Mouse (Mus musculus) left cerebral cortex, postnatal 14 days (tissue): ENCODE measurements around the gene Traf1. TPM values are rescaled to one million over a fixed set of nuclear protein-coding genes. Genes with fewer than 3 reads are reported as not detected.

Experiments
- DNase-seq, 2 experiments: peaks; one replicate each; pipeline ENCODE4 v3.0.0; 2021 to 2022; ENCODE audit warnings: low spot score in 2 of 2, mixed read lengths in 1 of 2
- intact Hi-C: fragments of 180-260 bp; cut with DNase I; formaldehyde crosslinking; loops from one replicate; pipeline ENCODE4 v1.15.1; 2025
- total RNA-seq, 2 experiments: library from RNA; stranded (reverse); gene quantifications; 2 replicates each; pipeline ENCODE4 v1.2.3; 2021

The Traf1 gene
- total RNA-seq, 2 experiments from 2014 or later: 0.59 to 0.78 TPM

- peak in 1 of 2 experiments; percentile 58 for DNase-seq
- intact Hi-C loops: no loop called here
Measured at GRCm38 (mm10) chr2:34970092-34970750, 8.6 kb upstream of the Traf1 start.

GRCm38 (mm10) chr2:34969166-34969565 is 7.6 kb upstream of the Traf1 start:
- intact Hi-C loops: no loop called here
- DNase-seq: no peak

- DNase-seq: no peak
- intact Hi-C loops: no loop called here
Measured at GRCm38 (mm10) chr2:34966243-34966934, 4.8 kb upstream of the Traf1 start.

- intact Hi-C loops: no loop called here
- DNase-seq: no peak
Measured at GRCm38 (mm10) chr2:34965806-34966205, 4.2 kb upstream of the Traf1 start.

- intact Hi-C loops: no loop called here
- DNase-seq: no peak
Measured at GRCm38 (mm10) chr2:34965293-34965692, 3.7 kb upstream of the Traf1 start.

- intact Hi-C loops: no loop called here
- no peak for DNase-seq
Measured at GRCm38 (mm10) chr2:34964651-34965050, 3.1 kb upstream of the Traf1 start.

GRCm38 (mm10) chr2:34964230-34964629 is 2.7 kb upstream of the Traf1 start:
- no peak for DNase-seq
- intact Hi-C loops: no loop called here

- intact Hi-C loops: no loop called here
Measured at GRCm38 (mm10) chr2:34963371-34963956, 1.9 kb upstream of the Traf1 start.

GRCm38 (mm10) chr2:34962893-34963292 is 1.3 kb upstream of the Traf1 start:
- no peak for DNase-seq
- intact Hi-C loops: no loop called here

More at GRCm38 (mm10) chr2:34963371-34963956, 1.9 kb upstream of the Traf1 start:
- DNase-seq: no peak

GRCm38 (mm10) chr2:34962211-34962610 is 639 bp upstream of the Traf1 start:
- no peak for DNase-seq
- intact Hi-C loops: no loop called here

GRCm38 (mm10) chr2:34960966-34961365 is 606 bp downstream of the Traf1 start:
- intact Hi-C loops: no loop called here
- no peak for DNase-seq

GRCm38 (mm10) chr2:34960466-34960865 is 1.1 kb downstream of the Traf1 start:
- intact Hi-C loops: no loop called here
- DNase-seq: no peak

- DNase-seq: no peak
- intact Hi-C loops: no loop called here
Measured at GRCm38 (mm10) chr2:34958582-34958981, 3.0 kb downstream of the Traf1 start.

GRCm38 (mm10) chr2:34958036-34958435 is 3.5 kb downstream of the Traf1 start:
- intact Hi-C loops: no loop called here
- DNase-seq: no peak

- no peak for DNase-seq
- intact Hi-C loops: no loop called here
Measured at GRCm38 (mm10) chr2:34957405-34957804, 4.2 kb downstream of the Traf1 start.

- intact Hi-C loops: no loop called here
- no peak for DNase-seq
Measured at GRCm38 (mm10) chr2:34956941-34957340, 4.6 kb downstream of the Traf1 start.

- DNase-seq: no peak
- intact Hi-C loops: no loop called here
Measured at GRCm38 (mm10) chr2:34954344-34954743, 7.2 kb downstream of the Traf1 start.

- DNase-seq: no peak
- intact Hi-C loops: no loop called here
Measured at GRCm38 (mm10) chr2:34953547-34954116, 7.9 kb downstream of the Traf1 start.

- intact Hi-C loops: no loop called here
- no peak for DNase-seq
Measured at GRCm38 (mm10) chr2:34953018-34953417, 8.6 kb downstream of the Traf1 start.

GRCm38 (mm10) chr2:34951469-34951868 is 10.1 kb downstream of the Traf1 start:
- DNase-seq: no peak
- intact Hi-C loops: no loop called here
